Mouse (Mus musculus) WW6 (cell line): ENCODE data around the gene Snapc4.

ENCODE experiments used
- DNase-seq: peaks from one replicate; pipeline ENCODE4 v3.0.0-alpha.2; 2013; ENCODE audit warnings: low read depth, low spot score

The Snapc4 gene

GRCm38 (mm10) chr2:26380131-26380771, at the start of gene Snapc4:
Gene Snapc4, minus strand, starts transcription at chr2:26380653.
- peak; percentile 66 for DNase-seq

DNA sequence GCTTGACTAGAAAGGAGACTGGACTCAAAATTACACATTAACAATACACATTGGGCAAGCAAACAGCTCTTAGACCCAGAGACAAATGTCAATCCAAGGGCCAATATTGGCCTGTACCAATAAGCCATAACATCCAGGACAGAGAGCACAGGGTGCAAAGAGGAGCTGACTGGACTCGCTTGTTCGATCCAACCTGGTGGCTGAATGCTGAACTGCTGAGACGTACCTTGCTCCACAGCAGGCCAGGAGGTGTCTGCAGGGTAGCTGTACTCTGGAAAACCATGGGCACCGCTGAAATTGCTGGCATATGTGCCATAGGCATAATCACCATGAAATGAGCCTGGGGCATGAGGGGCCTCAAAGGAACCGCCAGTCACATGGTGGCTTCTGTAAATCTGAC, 49.4 kb upstream of the Snapc4 start:
- no peak for DNase-seq

GRCm38 (mm10) chr2:26424541-26424940, 44.1 kb upstream of the Snapc4 start:
- DNase-seq = no peak

DNA sequence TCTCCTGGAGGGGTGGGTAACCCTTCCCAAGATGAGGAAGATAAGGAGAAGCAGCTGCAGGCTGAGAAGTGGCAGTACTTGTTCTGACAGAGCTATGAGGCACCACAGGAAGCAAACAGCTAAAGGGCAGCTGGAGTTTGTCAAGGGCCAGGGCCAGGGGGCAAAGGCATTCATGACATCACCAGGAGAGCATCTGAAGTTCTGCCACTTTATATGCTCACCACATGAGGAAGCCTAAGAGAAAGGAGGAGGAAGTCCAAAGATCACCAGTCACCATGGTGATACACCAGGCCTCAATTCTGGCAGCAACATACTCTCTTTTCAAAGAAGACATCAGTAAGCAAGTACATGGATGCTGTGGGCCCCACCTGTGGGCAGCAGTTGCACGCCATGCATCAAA, 42.6 kb upstream of the Snapc4 start:
- no peak for DNase-seq

- no peak for DNase-seq
These were observed 41.5 kb upstream of the Snapc4 start for GRCm38 (mm10) chr2:26421969-26422368.

DNA sequence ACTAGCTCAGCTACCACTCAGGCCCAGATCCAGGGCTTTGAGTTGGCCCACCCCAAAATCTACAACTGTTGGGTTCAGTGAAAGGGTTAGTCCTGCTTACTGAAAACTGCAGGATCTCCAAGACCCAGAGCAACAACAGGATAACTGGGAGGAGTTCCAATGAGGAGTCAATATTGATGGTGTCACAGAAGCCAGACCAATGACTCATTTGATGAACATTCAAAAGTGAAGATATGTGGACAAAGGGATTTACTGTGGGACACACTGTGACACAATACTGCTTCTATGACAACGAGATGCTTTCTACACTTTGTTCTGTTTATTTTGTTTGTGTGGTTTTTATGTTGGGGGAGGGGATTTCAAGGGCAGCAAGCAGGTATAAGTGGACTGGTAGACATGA, 37.7 kb upstream of the Snapc4 start:
- no peak for DNase-seq

DNA sequence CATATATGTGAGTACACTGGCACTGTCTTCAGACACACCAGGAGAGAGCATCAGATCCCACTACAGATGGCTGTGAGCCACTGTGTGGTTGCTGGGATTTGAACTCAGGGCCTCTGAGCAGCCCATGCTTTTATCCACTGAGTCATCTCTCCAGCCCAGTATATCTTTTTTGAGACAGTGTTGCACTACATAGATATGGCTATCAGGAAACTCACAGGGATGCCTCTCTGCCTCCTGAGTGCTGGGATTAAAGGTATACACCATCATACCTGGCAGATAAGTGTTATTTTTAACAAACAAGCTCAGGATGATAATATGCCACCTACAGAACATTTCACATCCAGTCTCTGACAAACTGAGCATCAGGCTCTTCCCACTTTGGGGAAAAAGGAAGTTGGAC, 36.6 kb upstream of the Snapc4 start:
- no peak for DNase-seq

- no peak for DNase-seq
These were observed 30.5 kb upstream of the Snapc4 start for GRCm38 (mm10) chr2:26410931-26411411.

GRCm38 (mm10) chr2:26410091-26410490, 29.6 kb upstream of the Snapc4 start:
- DNase-seq = no peak

GRCm38 (mm10) chr2:26409362-26409761, 28.9 kb upstream of the Snapc4 start:
- no peak for DNase-seq

DNA sequence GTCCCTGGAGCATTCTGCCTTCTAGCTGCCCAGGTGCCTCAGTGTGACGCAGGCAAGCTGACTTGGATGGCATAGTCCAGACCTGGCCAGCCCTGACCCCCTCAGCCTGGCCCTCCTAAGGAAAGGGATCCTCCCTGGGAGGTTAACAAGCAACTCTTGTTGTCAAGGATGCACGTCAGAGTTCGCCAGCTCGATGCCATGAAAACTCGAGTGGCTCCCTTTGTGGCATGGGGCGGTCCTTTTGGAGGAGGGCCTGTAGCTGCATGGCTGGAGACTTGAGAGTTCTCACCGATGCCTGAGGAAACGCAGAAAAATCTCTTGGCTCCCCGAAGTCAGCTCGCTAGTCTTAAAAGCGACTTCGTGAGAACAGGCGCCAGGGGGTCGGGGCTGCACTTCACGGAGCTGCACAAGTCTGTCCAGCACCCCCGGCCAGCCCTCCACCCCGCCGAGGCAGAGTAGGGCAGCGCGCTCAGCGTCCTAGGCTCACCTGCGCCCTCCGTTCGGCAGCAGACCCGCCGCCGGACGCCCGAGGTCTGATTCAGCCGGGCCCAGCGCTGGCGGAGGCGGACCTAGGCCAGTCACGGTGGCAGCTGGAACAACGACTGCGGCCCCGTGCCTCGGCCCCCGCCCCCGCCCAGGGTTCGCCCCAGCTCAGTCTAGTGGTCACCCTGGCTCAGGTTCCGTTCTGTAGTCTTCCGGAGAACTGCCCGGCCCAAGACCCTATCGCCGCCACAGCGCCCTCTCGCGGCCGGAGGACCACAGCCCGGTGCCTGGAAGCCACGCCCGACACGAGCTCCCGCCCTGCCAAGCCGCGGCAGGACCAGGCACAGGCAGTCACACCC, 28.3 kb upstream of the Snapc4 start, which contains the start of gene Inpp5e:
Gene Inpp5e, minus strand, starts transcription at position 689 of the 842 bp plus-strand sequence.
- peak; percentile 80 for DNase-seq

GRCm38 (mm10) chr2:26403306-26403705, 22.9 kb upstream of the Snapc4 start:
- DNase-seq = no peak

- DNase-seq = no peak
These were observed 21.8 kb upstream of the Snapc4 start for GRCm38 (mm10) chr2:26402265-26402664.

DNA sequence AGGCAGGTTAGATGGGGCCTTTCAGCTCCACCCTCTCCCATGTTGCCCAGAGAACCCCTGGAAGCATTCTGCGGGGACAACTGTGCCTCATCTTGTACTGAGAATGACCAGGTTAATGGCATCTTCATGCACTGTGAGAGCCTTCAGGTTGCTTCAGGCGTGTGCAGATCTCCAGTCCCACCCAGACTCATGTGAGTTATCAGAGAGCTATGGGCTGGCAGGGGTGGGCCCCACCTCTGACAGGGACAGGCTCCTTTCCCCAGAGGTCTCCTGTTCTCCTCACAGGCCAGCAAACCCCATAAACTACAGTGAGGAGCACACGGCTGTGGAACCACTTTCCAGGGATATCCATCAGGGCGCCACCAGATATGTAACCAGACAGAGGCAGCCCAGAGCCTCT, 20.6 kb upstream of the Snapc4 start:
- DNase-seq = no peak

GRCm38 (mm10) chr2:26400296-26400695, 19.8 kb upstream of the Snapc4 start:
- no peak for DNase-seq

DNA sequence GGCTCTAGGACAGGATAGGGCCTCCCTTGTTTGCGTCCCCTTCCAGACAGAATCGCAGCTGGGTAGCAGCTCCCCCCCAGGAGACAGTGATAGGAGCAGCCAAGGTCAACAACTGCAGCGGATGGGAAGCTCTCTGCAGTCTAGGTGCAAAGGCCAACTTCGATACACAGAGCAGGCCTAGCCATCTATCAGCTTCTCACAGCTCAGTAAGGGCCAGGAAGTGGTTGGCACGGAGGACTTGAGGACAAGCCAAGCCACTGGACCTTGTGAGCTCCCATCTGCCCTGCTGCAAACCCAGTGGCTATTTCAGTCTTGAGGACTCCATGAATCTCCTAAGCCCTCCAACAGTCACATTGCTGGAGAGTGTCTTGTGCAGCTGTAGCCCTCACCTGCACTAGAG, 19.2 kb upstream of the Snapc4 start:
- DNase-seq = no peak

DNA sequence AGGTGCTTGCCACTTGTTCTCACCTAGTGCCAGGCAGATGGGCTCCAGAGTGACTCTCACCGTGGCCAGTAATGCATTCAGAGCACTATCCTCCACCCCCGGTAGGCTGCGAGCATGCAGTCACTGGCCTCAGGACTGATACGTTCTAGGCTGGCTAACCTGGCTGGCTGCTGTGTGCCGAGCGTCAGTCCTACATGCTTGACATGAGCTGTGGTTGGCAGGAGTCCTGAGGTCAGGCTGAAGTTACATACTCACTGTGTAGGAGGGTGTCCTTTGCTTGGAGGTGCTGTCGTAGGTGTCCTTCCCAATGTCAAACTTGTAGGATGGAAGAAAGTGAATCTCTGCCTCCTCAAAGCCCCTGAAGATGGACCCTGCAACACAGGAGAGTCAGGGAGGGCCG, 18.5 kb upstream of the Snapc4 start:
- no peak for DNase-seq

DNA sequence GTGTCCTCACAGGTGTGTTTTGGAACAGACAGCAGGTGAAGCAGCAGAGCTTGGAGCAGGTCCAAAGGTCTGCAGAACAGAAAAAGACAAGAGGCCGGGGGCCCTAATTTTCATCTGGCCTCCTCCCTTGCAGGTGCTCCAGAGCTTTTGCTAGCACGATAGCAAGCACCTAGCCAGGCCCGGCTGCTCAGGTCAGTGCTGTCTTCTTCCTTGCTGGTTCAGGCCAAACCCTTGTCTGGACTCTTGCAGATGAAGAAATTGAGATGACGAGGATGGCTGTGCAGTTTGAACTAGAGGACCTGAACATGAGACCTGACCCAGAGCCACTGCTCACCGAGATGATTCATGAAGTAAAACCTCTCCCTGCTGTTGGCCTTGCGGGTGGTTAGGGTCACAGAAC, 11.2 kb upstream of the Snapc4 start:
- DNase-seq = no peak

DNA sequence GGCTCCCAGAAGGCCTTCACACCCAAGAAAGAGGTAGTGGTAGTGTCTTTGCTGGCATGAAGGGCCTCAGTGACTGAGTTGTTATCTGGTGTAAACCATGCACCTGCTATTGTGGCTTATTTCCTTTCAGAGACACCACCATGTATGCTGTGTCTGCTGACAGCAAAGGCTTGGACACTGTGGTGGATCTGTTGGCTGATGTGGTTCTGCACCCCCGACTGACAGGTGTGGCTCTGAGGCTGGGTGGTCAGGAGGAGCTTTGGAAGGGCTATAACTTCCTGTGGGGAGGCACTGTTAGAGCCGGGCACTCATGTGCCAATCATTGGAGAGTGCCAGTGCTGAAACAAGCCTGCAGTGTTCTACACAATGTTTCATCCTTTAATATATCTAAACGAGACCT, 10.5 kb upstream of the Snapc4 start:
- no peak for DNase-seq

DNA sequence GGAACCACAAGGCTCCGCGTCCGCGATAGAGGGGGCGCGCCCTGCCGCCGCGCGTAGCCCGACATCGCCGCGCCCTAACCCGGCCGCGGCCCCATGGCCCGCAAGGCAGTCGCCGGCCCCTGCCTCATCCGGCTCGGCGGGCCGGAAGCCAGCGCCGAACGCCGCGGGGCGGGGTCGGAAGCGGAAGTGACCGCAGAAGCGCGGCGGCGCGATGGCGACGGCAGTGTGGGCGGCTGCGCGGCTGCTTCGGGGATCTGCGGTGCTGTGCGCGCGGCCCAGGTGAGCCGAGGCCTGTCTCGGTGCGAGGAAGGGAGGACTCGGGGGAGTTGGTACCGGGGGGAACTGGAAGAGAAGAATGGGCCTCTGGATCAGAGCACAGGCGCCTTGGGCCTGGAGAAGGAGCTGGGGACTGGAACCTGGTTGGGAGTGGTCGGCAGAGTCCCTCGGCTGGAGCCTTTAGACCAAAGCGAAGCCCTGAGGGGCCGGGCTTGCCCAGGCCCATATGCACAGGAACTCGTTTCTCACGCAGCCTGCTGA, 8.8 kb upstream of the Snapc4 start, which contains the start of the genes Entr1 and Pmpca:
Gene Entr1, minus strand, starts transcription at position 163 of the 537 bp plus-strand sequence.
Gene Pmpca, plus strand, starts transcription at position 186 of the 537 bp plus-strand sequence.
- peak; percentile 49 for DNase-seq

DNA sequence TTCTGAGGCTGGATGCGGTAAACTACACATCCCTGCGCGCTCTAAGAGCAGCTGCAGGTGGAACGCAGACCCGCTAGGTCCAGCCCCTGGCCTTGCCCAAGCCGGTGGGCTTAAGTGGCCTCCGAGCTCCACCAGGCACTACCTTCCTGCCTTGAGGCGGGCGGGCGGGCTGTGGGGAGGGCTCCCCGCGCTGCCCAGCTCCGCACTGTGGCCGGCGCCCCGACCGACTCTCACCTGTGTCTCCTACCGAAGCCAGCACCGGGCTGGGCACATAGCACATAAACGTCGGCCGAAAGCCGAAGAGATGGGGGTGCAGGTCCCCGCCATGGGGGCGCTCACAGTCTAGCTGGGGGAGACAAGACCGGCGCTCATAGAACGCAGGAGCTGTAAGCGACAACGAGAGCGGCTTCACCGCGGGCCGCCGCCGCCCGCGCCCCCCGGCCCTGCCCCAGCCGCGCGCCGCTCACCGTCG, 8.3 kb upstream of the Snapc4 start:
- no peak for DNase-seq

- no peak for DNase-seq
These were observed 7.3 kb upstream of the Snapc4 start for GRCm38 (mm10) chr2:26387713-26388112.
